Mouse (Mus musculus) macrophage (primary cell): ENCODE results near the gene Ntsr2. TPM values are rescaled to one million over a fixed set of nuclear protein-coding genes. Genes with fewer than 3 reads are reported as not detected.
"Not testable (repeated sequence)": the region's sequence is repeated elsewhere in the genome, so short reads cannot be mapped to it uniquely, and the experiment has no call there.

Source experiments
- H3K27ac ChIP-seq: fragments of 350-480 bp; formaldehyde crosslinking; 2 replicates; pipeline ENCODE4 v1.9.0; 2021
- H3K36me3 ChIP-seq: fragments of 350-480 bp; formaldehyde crosslinking; 2 replicates; pipeline ENCODE4 v1.9.0; 2021; ENCODE audit errors: inconsistent target
- H3K4me3 ChIP-seq: fragments of 350-480 bp; formaldehyde crosslinking; 2 replicates; pipeline ENCODE4 v1.9.0; 2021; ENCODE audit errors: inconsistent target
- H3K79me2 ChIP-seq: fragments of 350-480 bp; formaldehyde crosslinking; 2 replicates; pipeline ENCODE4 v1.9.0; 2021; ENCODE audit errors: inconsistent target
- WGBS: methylation state at CpG from one replicate; pipeline ENCODE4 v1.1.7; 2026; ENCODE audit warnings: inconsistent platforms; ENCODE audit not compliant: missing documents; 5-methylcytosine and 5-hydroxymethylcytosine counted together
- polyA plus RNA-seq: library from polyadenylated mRNA; stranded (reverse); fragments of 250-400 nt; gene quantifications from 3 replicates; pipeline ENCODE4 v1.2.4, GENCODE M21; 2018; ENCODE audit warnings: inconsistent platforms

The Ntsr2 gene
- polyA plus RNA-seq, 1 experiment from 2014 or later: not detected

DNA sequence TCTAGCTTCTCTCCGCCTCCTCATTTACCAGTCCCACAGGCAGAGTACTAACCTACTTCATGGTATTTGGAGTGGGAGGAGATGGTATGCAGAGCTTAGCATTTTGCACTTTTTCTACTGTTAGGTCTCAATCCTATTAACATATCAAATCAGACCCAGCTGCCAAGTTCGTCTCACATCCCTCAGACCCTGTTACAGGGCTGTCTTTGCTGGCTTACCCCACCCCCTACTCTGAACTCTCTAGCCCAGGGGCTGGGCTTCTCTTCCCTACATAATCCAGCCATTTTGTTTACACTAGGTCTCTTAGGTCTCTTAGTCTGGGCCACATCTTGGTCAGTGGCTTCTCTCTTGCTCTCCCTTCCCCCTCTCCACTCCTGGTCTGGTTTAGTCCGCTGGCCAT lies 16.0 kb downstream of the Ntsr2 start:
- H3K27ac ChIP-seq: no peak overlapping the region
- 77% methylated on average over 3 of the region's 3 CpGs for WGBS
- H3K36me3 ChIP-seq: no peaks in the 10 kb centered on the region
- H3K79me2 ChIP-seq: no peaks in the 10 kb centered on the region
- H3K4me3 ChIP-seq: no peak overlapping the region

DNA sequence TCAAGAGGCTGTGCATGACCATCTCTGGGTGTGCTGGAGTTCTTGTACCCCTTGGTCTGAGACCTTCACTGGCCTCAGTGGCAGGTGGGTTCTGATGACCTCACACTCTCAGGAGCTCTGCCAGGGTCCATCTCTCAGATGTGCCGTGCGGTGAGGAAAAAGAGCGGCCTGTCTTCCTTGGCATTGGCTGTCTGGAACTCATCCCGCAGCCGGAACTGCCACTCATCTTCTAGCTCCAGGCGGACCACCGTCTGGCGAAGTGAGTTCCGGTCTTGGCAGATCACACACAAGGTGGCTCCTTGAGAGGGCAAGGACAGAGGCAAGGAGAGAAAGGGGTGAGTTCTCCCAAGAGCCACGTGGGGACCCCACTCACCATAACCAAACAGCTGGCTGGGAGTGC lies 19.1 kb downstream of the Ntsr2 start:
- Histone ChIP-seq H3K36me3 (no peaks in the 10 kb centered on the region), H3K27ac (no peak overlapping the region), H3K4me3 (no peak overlapping the region), H3K79me2 (no peaks in the 10 kb centered on the region)
- 95% methylated on average over 10 of the region's 10 CpGs for WGBS

DNA sequence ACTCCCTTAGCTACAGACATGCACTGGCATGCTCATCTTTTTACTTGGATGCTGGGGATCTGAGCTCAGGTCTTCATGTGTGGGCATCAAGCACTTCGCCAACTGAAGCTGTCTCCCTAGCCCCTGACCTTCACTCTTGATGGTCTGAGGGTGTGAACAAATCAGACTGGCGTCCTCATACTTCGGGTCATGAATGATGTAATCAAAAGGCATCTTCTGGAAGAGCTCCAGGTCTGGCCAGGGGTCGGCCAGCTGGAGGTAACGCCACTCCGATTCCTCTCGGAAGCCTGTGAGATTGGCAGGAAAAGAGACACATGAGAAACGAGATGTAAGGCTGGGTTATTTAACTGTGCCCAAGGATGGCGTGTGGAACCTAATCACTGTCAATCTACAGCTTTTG lies 37.4 kb downstream of the Ntsr2 start:
- no peaks in the 10 kb centered on the region for H3K79me2 ChIP-seq
- 91% methylated on average over 9 of the region's 9 CpGs for WGBS
- no peak overlapping the region for H3K27ac ChIP-seq

DNA sequence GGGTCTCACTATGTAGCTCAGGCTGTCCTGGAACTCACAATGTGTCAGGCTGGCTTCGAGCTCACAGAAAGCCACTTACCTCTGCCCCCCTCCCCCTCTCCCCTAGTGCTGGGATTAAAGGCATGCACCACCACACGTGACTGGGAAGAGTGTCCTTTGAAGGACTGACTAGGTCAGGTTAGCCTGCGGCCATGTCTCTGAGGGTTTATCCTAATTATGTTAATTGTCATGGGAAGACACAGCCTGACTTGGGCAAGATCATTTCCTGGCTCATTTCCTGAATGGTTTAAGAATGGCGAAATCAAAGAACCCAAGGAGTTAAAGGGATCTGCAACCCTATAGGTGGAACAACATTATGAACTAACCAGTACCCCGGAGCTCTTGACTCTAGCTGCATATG lies 41.6 kb downstream of the Ntsr2 start:
- H3K27ac ChIP-seq: no peak overlapping the region
- 43% methylated on average over 4 of the region's 5 CpGs for whole genome bisulfite sequencing
- H3K36me3 ChIP-seq: no peaks in the 10 kb centered on the region
- H3K4me3 ChIP-seq: no peak overlapping the region
- no peaks in the 10 kb centered on the region for H3K79me2 ChIP-seq

More for the DNA sequence above, 37.4 kb downstream of the Ntsr2 start:
- Histone ChIP-seq H3K4me3 (no peak overlapping the region), H3K36me3 (no peaks in the 10 kb centered on the region)

DNA sequence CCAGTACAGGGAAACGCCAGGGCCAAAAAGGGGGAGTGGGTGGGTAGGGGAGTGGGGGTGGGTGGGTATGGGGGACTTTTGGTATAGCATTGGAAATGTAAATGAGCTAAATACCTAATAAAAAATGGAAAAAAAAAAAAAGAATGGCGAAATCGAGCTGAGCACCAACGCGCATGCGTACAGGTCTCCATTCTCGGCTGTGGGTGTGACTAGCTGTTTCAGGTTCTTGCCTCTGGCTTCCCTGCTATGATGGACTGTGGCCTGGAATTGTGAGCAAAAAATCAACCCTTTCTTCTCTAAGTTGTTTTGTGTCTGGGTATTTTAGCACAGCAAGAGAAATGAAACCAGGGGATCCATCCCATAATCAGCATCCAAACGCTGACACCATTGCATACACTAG lies 42.1 kb downstream of the Ntsr2 start:
- not testable (repeated sequence) for H3K79me2 ChIP-seq, H3K4me3 ChIP-seq, H3K27ac ChIP-seq, H3K36me3 ChIP-seq
- WGBS: over 99% methylated on average over 7 of the region's 8 CpGs

DNA sequence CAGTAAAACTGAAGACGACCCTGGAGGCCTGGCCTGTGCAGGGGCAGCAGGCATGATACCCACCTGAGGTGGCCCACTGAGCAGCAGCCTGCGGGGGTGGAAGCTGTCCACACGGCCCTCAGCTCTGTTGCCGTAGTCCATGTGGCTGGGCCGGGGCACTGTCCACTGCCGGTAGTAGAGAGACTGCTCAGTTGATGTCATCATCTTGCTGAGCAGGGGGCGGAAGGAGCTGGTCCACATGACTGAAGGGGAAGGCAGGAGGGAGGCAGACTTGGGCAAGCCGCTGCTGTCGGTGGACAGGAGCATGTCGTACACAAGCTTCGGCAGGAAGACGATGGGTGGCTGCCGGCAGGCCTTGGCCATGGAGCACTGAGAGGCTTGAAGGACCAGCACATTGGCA lies 43.0 kb downstream of the Ntsr2 start:
- no peaks in the 10 kb centered on the region for H3K36me3 ChIP-seq
- H3K4me3 ChIP-seq: no peak overlapping the region
- 75% methylated on average over 13 of the region's 13 CpGs for WGBS
- H3K27ac ChIP-seq: no peak overlapping the region
- no peaks in the 10 kb centered on the region for H3K79me2 ChIP-seq

DNA sequence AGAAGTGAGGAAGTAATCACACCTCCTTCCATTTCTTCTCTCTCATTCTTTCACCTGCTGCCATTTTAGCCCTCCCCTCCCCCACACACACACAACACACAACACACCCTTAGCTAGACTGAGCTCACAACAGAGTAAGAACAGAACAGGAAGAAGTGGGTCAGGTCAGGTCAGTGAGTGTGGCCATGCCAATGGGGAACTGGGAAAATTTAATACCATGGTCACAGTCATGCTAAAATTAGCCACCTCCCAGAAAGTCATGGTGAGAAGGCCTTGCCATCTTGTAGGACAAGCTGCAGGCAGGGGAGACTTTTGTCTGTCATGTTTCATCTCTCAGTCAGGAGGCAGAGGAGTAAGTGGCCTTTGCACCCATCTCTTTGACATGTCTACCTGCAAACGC lies 45.5 kb downstream of the Ntsr2 start:
- Histone ChIP-seq H3K36me3 (no peaks in the 10 kb centered on the region), H3K4me3 (no peak overlapping the region), H3K79me2 (no peaks in the 10 kb centered on the region), H3K27ac (no peak overlapping the region)
- 90% methylated on average over 1 of the region's 1 CpGs for WGBS

Other genes starting within 250 kb of the Ntsr2 start
- gene Lpin1, start 42.4 kb upstream of the Ntsr2 start, polyA plus RNA-seq: 6.7 to 25.9 TPM (median 21.7 TPM) in 3 replicates
- 0.11 TPM in 1 of 3 replicates, not detected in the others for gene Greb1, start 147.5 kb downstream of the Ntsr2 start, polyA plus RNA-seq
- gene E2f6, start 157.6 kb downstream of the Ntsr2 start, polyA plus RNA-seq: 9.4 to 23.3 TPM (median 14.9 TPM) in 3 replicates
- gene Rock2, start 241.5 kb downstream of the Ntsr2 start, polyA plus RNA-seq: 17.7 to 23.8 TPM (median 18.8 TPM) in 3 replicates